ENCODE assay signal across 17 mouse cellular contexts in the genomic region with DNA sequence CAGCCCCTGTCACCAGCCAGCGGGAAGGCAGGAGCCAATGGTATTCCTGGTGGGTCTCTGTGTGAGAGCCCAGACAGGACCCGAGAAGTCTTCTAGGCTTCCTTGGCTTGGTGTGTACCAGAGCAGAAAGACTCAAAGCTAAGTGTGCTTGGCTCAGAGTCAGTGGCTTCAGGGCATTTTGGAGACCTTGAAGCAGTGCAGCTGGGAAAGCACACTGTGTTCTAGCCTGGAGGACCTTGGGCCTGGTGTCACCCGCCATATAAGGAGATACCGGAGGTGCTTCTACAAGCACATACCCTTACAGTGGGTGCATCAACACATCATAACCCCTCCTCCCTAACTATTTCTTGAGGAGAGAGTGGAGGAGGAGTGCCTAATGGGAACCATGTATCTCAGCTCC. TPM values are rescaled to one million over a fixed set of nuclear protein-coding genes. Genes with fewer than 3 reads are reported as not detected.
DNase-seq lines count a peak whose midpoint lies in the region; ATAC-seq and TF ChIP-seq lines count a peak whose summit lies in the region.
"Had no signal": no experiment of that assay in that cellular context is flagged by ENCODE, and none has a peak within 500 bp of the region (broad histone marks: within the 10 kb centered on the region; RNA-seq: fewer than 3 reads in every experiment).

No protein-coding gene starts in this region.

- H3K36me3 ChIP-seq in heart, embryonic 12.5 days = no peaks in the 10 kb centered on the region
- no peaks in the 10 kb centered on the region for H3K36me3 ChIP-seq in midbrain, embryonic 14.5 days (ENCODE audit: control insufficient read depth, insufficient read depth, low read length)
- H3K36me3 ChIP-seq: limb, embryonic 13.5 days; liver, embryonic 15.5 days; neural tube, embryonic 13.5 days had no signal

- no peak for ATAC-seq in heart, embryonic 12.5 days (ENCODE audit: insufficient number of reproducible peaks, low FRiP score)
- no peak for ATAC-seq in midbrain, embryonic 14.5 days (ENCODE audit: low FRiP score, low TSS enrichment)
- ATAC-seq: forebrain, embryonic 14.5 days had no signal

- 80% methylated on average over 4 of the region's 4 CpGs for WGBS in heart, embryonic 12.5 days
- WGBS in midbrain, embryonic 14.5 days = 91% methylated on average over 4 of the region's 4 CpGs

- no peak overlapping the region for H3K9ac ChIP-seq in heart, embryonic 12.5 days
- no peak overlapping the region for H3K9ac ChIP-seq in midbrain, embryonic 14.5 days (replicated peaks; ENCODE audit: low read length)
- H3K9ac ChIP-seq: hindbrain, embryonic 14.5 days; limb, embryonic 13.5 days; liver, embryonic 15.5 days; neural tube, embryonic 13.5 days had no signal

- no peak overlapping the region for H3K4me2 ChIP-seq in heart, embryonic 12.5 days
- H3K4me2 ChIP-seq in midbrain, embryonic 14.5 days (ENCODE audit: low read length) = no peak overlapping the region
- H3K4me2 ChIP-seq: hindbrain, embryonic 14.5 days; limb, embryonic 13.5 days; liver, embryonic 15.5 days; neural tube, embryonic 13.5 days had no signal

- H3K27me3 ChIP-seq in heart, embryonic 12.5 days (replicated peaks) = peaks cover 25% of the 10 kb centered on the region
- 0 out of 2 replicates have a peak, but pooled peaks cover 3% of the 10 kb centered on the region for H3K27me3 ChIP-seq in midbrain, embryonic 14.5 days (ENCODE audit: control insufficient read depth, insufficient read depth, low read length)

- H3K4me1 ChIP-seq in heart, embryonic 12.5 days (replicated peaks) = peaks cover 11% of the 10 kb centered on the region; the same call in 1 of the 2 replicates
- H3K4me1 ChIP-seq in midbrain, embryonic 14.5 days (ENCODE audit: control insufficient read depth, insufficient read depth, low read length) = no peaks in the 10 kb centered on the region
- H3K4me1 ChIP-seq: liver, embryonic 15.5 days had no signal

- peak; percentile 18 to 46 for DNase-seq in heart, adult 18-20 months
- peak; percentile 27 for DNase-seq in urinary bladder, postnatal 14 days (ENCODE audit: low spot score)
- no peak for DNase-seq in urinary bladder, adult 2 months (ENCODE audit: low spot score)
- DNase-seq in lung, postnatal 10 days = peak; percentile 35
- no peak for DNase-seq in layer of hippocampus, adult 2 months (ENCODE audit: low spot score in 2 of 2)
- no peak for DNase-seq in spleen, adult 12 weeks (ENCODE audit: low spot score)
- DNase-seq in midbrain, embryonic 14.5 days = no peak
- DNase-seq: B cell, adult 2 months; cerebellum, adult 9-11 months; heart, postnatal 10 days; thymus, adult 18-20 months had no signal

- no peak overlapping the region for H3K27ac ChIP-seq in heart, embryonic 12.5 days (ENCODE audit: poor library complexity, severe bottlenecking)
- H3K27ac ChIP-seq in layer of hippocampus, adult 2 months = no peak overlapping the region
- no peak overlapping the region for H3K27ac ChIP-seq in midbrain, embryonic 14.5 days (replicated peaks; ENCODE audit: low read depth, low read length)
- H3K27ac ChIP-seq: hindbrain, embryonic 14.5 days; limb, embryonic 13.5 days; liver, embryonic 15.5 days; neural tube, embryonic 13.5 days had no signal

- no peak overlapping the region for H3K4me3 ChIP-seq in heart, embryonic 12.5 days
- H3K4me3 ChIP-seq in layer of hippocampus, adult 2 months = no peak overlapping the region
- no peak overlapping the region for H3K4me3 ChIP-seq in midbrain, embryonic 14.5 days (replicated peaks; ENCODE audit: low read depth, low read length)
- H3K4me3 ChIP-seq: limb, embryonic 13.5 days; liver, embryonic 15.5 days; neural tube, embryonic 13.5 days had no signal

- H3K9me3 ChIP-seq in heart, embryonic 12.5 days (replicated peaks) = no peaks in the 10 kb centered on the region
- H3K9me3 ChIP-seq in midbrain, embryonic 14.5 days (ENCODE audit: control insufficient read depth, low read length) = no peaks in the 10 kb centered on the region
- H3K9me3 ChIP-seq: limb, embryonic 13.5 days; liver, embryonic 15.5 days; neural tube, embryonic 13.5 days had no signal

- TF ChIP-seq CTCF in layer of hippocampus, adult 2 months (conservative IDR thresholded peaks at IDR 0.05) = no peak

RNA-seq across cellular contexts. Expression of gene Pja1, which starts 33.2 kb away (rescaled TPM):
- total RNA-seq in heart, adult 18-20 months (2021) = 10 to 100 TPM; 22.4 to 24.6 TPM
- polyA plus RNA-seq in heart, embryonic 12.5 days (2016; fragmentation: Nextera tagmentation; extraction: Ambion mirVana) = 108 and 109 TPM in 2 replicates
- 67.9 and 70.6 TPM in 2 replicates for polyA plus RNA-seq in urinary bladder, adult 2 months (2012; rRNA removed)
- 100 to 1,000 TPM; 203 to 207 TPM for total RNA-seq in layer of hippocampus, adult 2 months (2021)
- 327 and 333 TPM in 2 replicates for polyA plus RNA-seq in midbrain, embryonic 14.5 days (2014; fragmentation: Nextera tagmentation; extraction: Ambion mirVana)

Comparison
In these comparisons a context has a peak if more than half of its experiments do, and no peak if none do; other contexts are left out.
1. DNase-seq: peak in heart, adult 18-20 months (2 of 2), urinary bladder, postnatal 14 days (single experiment) and lung, postnatal 10 days (single experiment); none in urinary bladder, adult 2 months (single experiment), layer of hippocampus, adult 2 months (0 of 2), spleen, adult 12 weeks (single experiment) and midbrain, embryonic 14.5 days (single experiment).